Mouse (Mus musculus): ENCODE data around the gene Tyrobp. TPM values are rescaled to one million over a fixed set of nuclear protein-coding genes. Genes with fewer than 3 reads are reported as not detected.

The Tyrobp gene
- polyA plus RNA-seq (2016; fragmentation: Nextera tagmentation; extraction: Ambion mirVana) = 18.3 and 24.4 TPM in 2 replicates

DNA sequence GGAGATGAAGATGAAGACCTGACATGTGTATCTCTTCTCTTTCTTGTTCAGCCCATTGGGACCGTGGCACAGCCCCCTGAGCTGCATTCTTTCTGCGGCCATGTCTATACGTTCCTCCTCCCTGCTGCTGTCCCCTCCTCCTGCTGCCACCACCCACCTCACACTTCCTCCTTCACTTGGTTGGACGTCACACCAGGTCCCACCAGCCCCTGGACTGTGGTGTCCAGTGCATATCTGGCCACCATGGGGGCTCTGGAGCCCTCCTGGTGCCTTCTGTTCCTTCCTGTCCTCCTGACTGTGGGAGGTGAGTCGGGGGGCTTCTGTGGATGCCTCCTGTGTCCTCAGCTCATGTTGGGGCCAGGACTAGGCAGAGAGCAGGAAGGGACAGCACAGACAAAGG is at the start of gene Tyrobp:
Gene Tyrobp (plus strand): TSS at position 165 of the 400 bp plus-strand sequence.
- H3K36me3 ChIP-seq = no peaks in the 10 kb centered on the region
- H3K27ac ChIP-seq (replicated peaks) = no peak within 1 kb of the TSS
- WGBS = 74% methylated on average over 5 of the region's 5 CpGs
- no peak within 1 kb of the TSS for H3K4me3 ChIP-seq
- H3K4me1 ChIP-seq = no peaks in the 10 kb centered on the region
- no peak within 1 kb of the TSS for H3K9ac ChIP-seq (replicated peaks)
- H3K4me2 ChIP-seq (replicated peaks) = no peak within 1 kb of the TSS
- ATAC-seq (ENCODE audit: low FRiP score, low read depth) = no peak
- H3K9me3 ChIP-seq = no peaks in the 10 kb centered on the region
- peaks cover 3% of the 10 kb centered on the region; the same call in 1 of the 2 replicates for H3K27me3 ChIP-seq

DNA sequence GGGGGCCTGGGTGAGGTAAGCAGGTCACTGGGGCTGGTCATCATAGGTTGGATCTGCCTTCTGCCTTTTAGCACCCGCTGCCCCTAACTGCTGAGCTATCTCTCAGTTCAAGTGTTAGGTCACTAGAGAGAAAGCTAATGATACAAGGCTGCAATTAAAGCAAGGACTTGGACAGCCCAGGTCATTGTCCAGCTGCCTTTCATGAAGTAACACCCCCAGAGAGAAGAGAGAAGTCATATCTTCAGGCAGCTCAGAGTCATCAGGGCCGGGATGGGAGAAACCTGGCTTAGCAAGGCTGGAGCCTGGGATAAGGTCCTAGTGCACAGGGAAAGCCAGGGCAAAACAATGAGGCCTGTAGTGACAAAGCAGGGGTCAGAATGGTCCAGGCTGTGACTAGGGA is 46.1 kb upstream of the Tyrobp start:
- no peak for ATAC-seq (ENCODE audit: low FRiP score, low read depth)
- Histone ChIP-seq H3K9ac (replicated peaks) (no peak overlapping the region), H3K4me1 (peaks cover 7% of the 10 kb centered on the region), H3K36me3 (no peaks in the 10 kb centered on the region), H3K9me3 (no peaks in the 10 kb centered on the region), H3K27me3 (peaks cover 12% of the 10 kb centered on the region), H3K4me3 (no peak overlapping the region), H3K27ac (replicated peaks) (no peak overlapping the region), H3K4me2 (replicated peaks) (no peak overlapping the region)
- 83% methylated on average over 2 of the region's 2 CpGs for WGBS

DNA sequence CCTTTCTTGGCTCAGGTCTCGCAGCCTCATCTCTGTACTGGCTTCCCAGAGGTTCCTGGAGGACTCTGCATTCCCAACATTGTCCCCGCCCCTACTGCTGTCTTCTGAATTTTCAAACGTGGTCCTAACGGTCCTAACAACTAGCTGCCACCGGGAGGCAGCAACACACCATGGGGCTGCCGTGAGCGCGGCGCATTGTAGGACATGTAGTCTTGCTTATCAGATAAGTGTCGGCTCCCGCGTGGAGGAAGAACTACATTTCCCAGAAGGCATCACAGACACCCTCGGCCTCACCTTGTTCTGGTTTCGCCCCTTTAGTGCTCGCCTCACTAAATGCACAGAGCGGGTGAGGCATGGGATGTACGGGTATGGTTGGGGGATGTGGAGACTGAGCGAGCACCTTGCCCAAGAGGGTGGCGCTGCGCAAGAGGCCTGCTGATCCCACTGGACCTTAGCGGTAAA is 40.0 kb upstream of the Tyrobp start:
- Histone ChIP-seq H3K27me3 (no peaks in the 10 kb centered on the region), H3K4me3 (peak overlapping the region; percentile 47), H3K27ac (replicated peaks) (peak overlapping the region; percentile 60; the same call in 1 of the 2 replicates), H3K9me3 (no peaks in the 10 kb centered on the region), H3K36me3 (no peaks in the 10 kb centered on the region), H3K9ac (replicated peaks) (peak overlapping the region; percentile 51; the same call in 1 of the 2 replicates), H3K4me1 (no peaks in the 10 kb centered on the region), H3K4me2 (replicated peaks) (peak overlapping the region; percentile 63)
- peak; percentile 99 for ATAC-seq (ENCODE audit: low FRiP score, low read depth)
- WGBS = under 1% methylated on average over 21 of the region's 21 CpGs

DNA sequence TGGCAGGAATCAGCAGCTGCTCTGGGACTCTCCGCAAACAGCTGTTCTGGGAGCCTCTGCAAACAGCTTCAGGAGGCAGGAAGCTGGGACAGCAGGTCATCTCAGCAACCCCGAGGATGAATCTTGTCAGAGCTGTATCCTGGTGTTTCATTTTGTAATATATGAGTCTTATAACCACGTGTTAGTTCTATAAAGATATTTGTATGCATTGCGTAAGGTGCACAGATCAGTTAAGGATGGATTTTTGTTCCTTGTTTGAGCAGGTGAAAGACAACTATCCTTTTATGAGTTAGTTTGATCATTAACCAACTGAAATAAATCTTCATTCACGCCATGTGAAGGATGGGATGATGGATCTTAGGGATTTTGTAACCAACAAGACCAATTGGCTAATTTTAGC is 33.5 kb upstream of the Tyrobp start:
- 63% methylated on average over 5 of the region's 5 CpGs for WGBS
- no peaks in the 10 kb centered on the region for H3K9me3 ChIP-seq
- no peaks in the 10 kb centered on the region for H3K36me3 ChIP-seq
- no peak overlapping the region for H3K4me3 ChIP-seq
- no peaks in the 10 kb centered on the region for H3K4me1 ChIP-seq
- no peak for ATAC-seq (ENCODE audit: low FRiP score, low read depth)
- H3K27ac ChIP-seq (replicated peaks) = no peak overlapping the region
- no peaks in the 10 kb centered on the region for H3K27me3 ChIP-seq
- no peak overlapping the region for H3K4me2 ChIP-seq (replicated peaks)
- H3K9ac ChIP-seq (replicated peaks) = no peak overlapping the region

DNA sequence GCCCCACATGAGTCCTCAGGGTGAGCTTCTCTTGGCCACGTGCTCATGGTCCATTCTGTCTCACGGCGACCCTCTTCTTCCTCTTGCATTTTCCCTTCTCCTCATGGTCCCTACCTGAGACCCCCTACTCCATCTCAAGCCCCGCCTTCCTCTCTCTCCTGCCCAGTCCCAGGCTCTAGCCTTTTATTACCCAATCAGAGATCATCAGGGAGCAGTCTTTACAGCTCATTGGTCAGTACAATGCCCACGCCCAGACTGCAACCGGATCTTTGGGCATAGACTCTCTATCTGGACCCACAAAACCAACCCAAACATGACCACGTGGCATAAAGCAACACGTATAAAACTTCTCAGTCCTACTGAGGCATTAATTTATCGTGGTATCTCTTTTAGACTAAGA is 29.5 kb upstream of the Tyrobp start:
- no peaks in the 10 kb centered on the region for H3K4me1 ChIP-seq
- no peak overlapping the region for H3K27ac ChIP-seq (replicated peaks)
- H3K4me3 ChIP-seq = no peak overlapping the region
- 84% methylated on average over 9 of the region's 9 CpGs for WGBS
- no peak for ATAC-seq (ENCODE audit: low FRiP score, low read depth)
- no peaks in the 10 kb centered on the region for H3K36me3 ChIP-seq
- no peaks in the 10 kb centered on the region for H3K9me3 ChIP-seq
- H3K9ac ChIP-seq (replicated peaks) = no peak overlapping the region
- no peaks in the 10 kb centered on the region for H3K27me3 ChIP-seq
- H3K4me2 ChIP-seq (replicated peaks) = no peak overlapping the region

DNA sequence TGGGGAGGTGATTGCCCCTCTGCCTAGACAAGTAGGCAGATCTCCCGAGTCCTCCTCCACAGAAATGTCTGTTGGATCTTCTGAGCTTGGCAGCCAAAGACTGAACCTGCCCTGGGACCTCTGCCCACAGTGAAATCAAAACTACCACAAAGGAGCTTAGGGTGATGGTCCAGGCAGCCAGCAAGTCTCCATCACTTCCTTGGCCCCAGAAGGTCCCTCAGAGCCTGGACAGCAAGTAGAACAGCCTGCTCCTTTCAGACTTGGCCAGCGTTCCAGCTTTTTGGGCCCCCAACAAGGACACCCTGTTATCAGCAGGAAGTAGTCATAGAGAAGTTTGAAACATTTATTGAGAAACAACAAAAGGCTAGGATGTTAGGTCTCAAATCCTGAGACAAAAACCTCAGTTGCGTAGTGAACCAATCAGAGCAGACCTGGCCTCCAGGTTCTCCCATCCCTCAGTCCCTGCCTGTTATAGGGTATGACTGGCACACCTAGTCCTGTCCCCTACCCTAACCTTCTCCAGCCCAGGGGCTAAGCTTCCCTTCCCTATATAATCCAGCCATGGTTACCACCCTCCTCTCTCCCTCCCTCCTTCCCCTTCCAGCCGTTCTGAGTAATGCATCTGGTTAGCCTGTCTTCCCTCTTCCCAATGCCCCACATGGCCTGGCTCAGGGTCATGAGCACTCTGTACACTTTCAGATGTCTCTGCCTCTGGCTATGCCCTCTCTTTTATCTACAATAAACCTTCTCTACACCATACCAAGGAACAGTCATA is 20.6 kb upstream of the Tyrobp start:
- no peak for ATAC-seq (ENCODE audit: low FRiP score, low read depth)
- Histone ChIP-seq H3K9ac (replicated peaks) (no peak overlapping the region), H3K9me3 (no peaks in the 10 kb centered on the region), H3K27ac (replicated peaks) (no peak overlapping the region), H3K4me2 (replicated peaks) (no peak overlapping the region), H3K27me3 (no peaks in the 10 kb centered on the region), H3K4me1 (no peaks in the 10 kb centered on the region), H3K4me3 (no peak overlapping the region), H3K36me3 (no peaks in the 10 kb centered on the region)
- 71% methylated on average over 4 of the region's 4 CpGs for WGBS

DNA sequence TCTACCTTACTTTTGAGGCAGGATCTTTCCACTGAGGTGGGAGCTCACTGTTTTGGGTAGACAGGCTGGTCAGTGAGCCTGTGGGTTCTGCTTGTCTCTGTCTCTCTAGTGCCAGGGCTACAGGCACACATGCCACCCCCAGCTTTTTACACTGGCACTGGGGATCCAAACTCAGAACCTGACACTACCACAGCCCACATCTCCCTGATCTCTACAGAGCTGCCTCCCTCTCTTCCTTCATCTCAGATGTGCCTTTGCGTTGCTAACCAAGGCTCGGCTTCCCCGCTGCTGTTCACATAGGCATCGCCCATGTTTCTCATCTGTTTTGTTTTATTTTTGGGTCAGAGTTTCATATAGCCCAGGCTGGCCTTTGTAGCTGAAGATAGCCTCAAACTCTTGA is 19.9 kb upstream of the Tyrobp start:
- H3K4me3 ChIP-seq = no peak overlapping the region
- H3K9me3 ChIP-seq = no peaks in the 10 kb centered on the region
- no peaks in the 10 kb centered on the region for H3K36me3 ChIP-seq
- H3K27me3 ChIP-seq = no peaks in the 10 kb centered on the region
- WGBS = 88% methylated on average over 4 of the region's 4 CpGs
- no peaks in the 10 kb centered on the region for H3K4me1 ChIP-seq
- no peak overlapping the region for H3K9ac ChIP-seq (replicated peaks)
- no peak overlapping the region for H3K4me2 ChIP-seq (replicated peaks)
- H3K27ac ChIP-seq (replicated peaks) = no peak overlapping the region
- ATAC-seq (ENCODE audit: low FRiP score, low read depth) = no peak

DNA sequence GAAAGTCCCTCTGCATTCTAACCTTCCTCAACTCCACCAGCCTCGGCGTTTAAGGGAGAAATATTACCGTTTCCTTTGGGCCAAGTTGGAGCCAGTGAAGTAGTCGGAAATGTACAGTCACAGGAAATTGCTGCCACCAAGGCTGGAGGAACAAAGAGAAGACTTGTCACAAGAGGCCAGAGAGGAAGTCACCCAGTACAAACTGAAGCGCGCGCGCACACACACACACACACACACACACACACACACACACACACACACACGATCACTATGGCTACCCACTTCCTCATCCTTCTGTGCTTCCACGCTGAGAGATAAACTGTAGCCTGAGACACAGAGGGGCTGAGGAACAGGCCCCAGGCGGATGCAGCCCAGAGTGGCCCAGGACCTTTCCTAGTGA is 19.2 kb upstream of the Tyrobp start:
- Histone ChIP-seq H3K9me3 (no peaks in the 10 kb centered on the region), H3K4me1 (0 out of 2 replicates have a peak, but pooled peaks cover 3% of the 10 kb centered on the region), H3K4me3 (no peak overlapping the region), H3K9ac (replicated peaks) (no peak overlapping the region), H3K36me3 (no peaks in the 10 kb centered on the region), H3K27me3 (no peaks in the 10 kb centered on the region), H3K4me2 (replicated peaks) (no peak overlapping the region), H3K27ac (replicated peaks) (no peak overlapping the region)
- WGBS = 66% methylated on average over 7 of the region's 11 CpGs
- ATAC-seq (ENCODE audit: low FRiP score, low read depth) = no peak

DNA sequence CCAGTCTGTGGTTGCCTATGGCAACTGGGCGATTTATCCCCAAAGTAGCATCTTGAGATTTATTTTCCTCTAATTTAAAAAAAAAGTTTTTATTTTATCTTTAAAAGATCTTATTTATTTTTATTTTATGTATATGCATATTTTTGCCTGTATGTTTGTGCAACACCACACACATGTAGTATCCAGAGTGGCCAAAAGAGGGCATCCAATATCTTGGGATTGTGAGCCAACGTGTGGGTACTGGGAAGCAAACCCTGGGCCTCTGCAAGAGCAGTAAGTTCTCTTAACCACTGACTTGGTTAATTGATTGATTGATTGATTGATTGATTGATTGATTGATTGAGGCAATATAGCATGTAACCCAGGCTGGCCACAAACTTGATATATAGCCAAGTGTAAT is 18.7 kb upstream of the Tyrobp start:
- ATAC-seq (ENCODE audit: low FRiP score, low read depth) = no peak
- Histone ChIP-seq H3K4me3 (no peak overlapping the region), H3K4me2 (replicated peaks) (no peak overlapping the region), H3K27me3 (no peaks in the 10 kb centered on the region), H3K36me3 (no peaks in the 10 kb centered on the region), H3K9ac (replicated peaks) (no peak overlapping the region), H3K9me3 (no peaks in the 10 kb centered on the region), H3K4me1 (0 out of 2 replicates have a peak, but pooled peaks cover 3% of the 10 kb centered on the region), H3K27ac (replicated peaks) (no peak overlapping the region)
- 34% methylated on average over 2 of the region's 2 CpGs for WGBS

DNA sequence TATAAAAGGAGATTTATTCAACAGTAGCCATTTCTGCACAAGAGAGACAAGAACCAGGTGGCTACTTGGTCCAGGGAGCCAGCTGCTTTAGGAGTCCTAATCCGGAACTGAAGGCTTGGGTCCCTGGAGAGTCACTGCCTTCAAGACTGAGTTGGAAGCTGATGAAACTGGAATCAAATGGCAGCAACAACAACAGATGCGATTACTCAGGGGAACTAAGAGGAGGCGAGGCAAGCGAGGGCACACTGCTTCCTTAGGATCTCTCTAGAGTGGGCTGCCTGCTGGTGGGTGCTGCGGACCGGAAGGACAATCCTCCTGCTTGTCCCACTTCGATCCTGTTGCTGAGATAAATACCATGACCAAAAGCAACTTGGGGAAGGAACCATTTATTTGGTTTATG is 13.9 kb upstream of the Tyrobp start:
- H3K27me3 ChIP-seq = no peaks in the 10 kb centered on the region
- H3K4me1 ChIP-seq = 0 out of 2 replicates have a peak, but pooled peaks cover 3% of the 10 kb centered on the region
- H3K4me2 ChIP-seq (replicated peaks) = no peak overlapping the region
- H3K36me3 ChIP-seq = no peaks in the 10 kb centered on the region
- no peak overlapping the region for H3K27ac ChIP-seq (replicated peaks)
- no peaks in the 10 kb centered on the region for H3K9me3 ChIP-seq
- no peak overlapping the region for H3K4me3 ChIP-seq
- H3K9ac ChIP-seq (replicated peaks) = no peak overlapping the region
- ATAC-seq (ENCODE audit: low FRiP score, low read depth) = no peak
- 46% methylated on average over 7 of the region's 7 CpGs for WGBS

DNA sequence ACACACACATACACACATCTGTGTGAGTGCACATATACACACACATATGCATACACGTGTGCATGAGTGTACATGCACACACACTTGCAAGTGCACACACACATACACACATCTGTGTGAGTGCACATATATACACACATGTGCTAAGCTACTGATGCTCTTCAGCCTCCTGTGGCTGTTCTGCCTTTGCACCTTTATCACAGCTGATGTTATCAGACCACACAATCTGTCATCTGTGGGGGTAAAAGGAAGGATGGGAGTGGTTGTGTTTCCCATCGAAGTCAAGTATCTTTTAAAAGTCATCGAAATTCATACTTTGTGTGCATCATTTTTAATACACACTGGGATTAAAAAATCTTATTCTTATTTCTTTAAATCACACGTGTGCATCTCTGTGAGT is 11.2 kb upstream of the Tyrobp start:
- Histone ChIP-seq H3K4me3 (no peak overlapping the region), H3K9me3 (no peaks in the 10 kb centered on the region), H3K4me1 (0 out of 2 replicates have a peak, but pooled peaks cover 3% of the 10 kb centered on the region), H3K4me2 (replicated peaks) (no peak overlapping the region), H3K36me3 (no peaks in the 10 kb centered on the region), H3K27ac (replicated peaks) (no peak overlapping the region), H3K27me3 (no peaks in the 10 kb centered on the region), H3K9ac (replicated peaks) (no peak overlapping the region)
- 71% methylated on average over 4 of the region's 4 CpGs for WGBS
- no peak for ATAC-seq (ENCODE audit: low FRiP score, low read depth)

DNA sequence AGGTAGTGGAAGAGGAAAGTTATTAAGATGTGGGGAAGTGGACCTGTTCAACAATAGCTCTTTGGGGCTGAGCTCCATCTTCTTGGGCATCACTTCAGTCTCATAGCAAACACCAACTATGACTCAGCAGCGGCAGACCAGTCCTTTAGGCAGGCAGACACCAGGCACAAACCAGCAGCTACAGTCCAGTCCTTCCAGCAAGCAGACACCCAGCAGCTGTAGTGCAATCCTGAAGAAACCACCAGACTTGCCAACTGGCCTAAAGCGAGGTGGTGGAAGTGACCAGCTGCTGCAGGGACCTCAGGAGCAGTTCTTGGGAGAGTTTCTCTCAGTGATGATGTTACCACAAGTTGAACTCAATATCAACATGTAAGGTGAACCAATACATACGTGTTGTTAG is 4.9 kb upstream of the Tyrobp start:
- Histone ChIP-seq H3K9me3 (no peaks in the 10 kb centered on the region), H3K36me3 (no peaks in the 10 kb centered on the region), H3K4me1 (no peaks in the 10 kb centered on the region), H3K9ac (replicated peaks) (no peak overlapping the region), H3K4me3 (no peak overlapping the region), H3K27ac (replicated peaks) (no peak overlapping the region), H3K4me2 (replicated peaks) (no peak overlapping the region), H3K27me3 (peaks cover 3% of the 10 kb centered on the region; the same call in 1 of the 2 replicates)
- WGBS = 79% methylated on average over 3 of the region's 3 CpGs
- ATAC-seq (ENCODE audit: low FRiP score, low read depth) = no peak

Data from midbrain, embryonic 12.5 days (tissue).